Mouse (Mus musculus) neural tube, embryonic 14.5 days (tissue): Measurements from ENCODE around the gene Ago3. TPM values are rescaled to one million over a fixed set of nuclear protein-coding genes. Genes with fewer than 3 reads are reported as not detected.

Experiments used
- ATAC-seq: fragments of 200-750 bp; cut with Nextera tagmentation; 2 replicates; pipeline ENCODE4 v1.8.0; 2017; ENCODE audit warnings: low read depth, mild to moderate bottlenecking, moderate TSS enrichment, moderate library complexity
- H3K27ac ChIP-seq: fragments of 300-500 bp; sonication (generic); 2 replicates; pipeline ENCODE4 v1.5.1; 2014; ENCODE audit warnings: low read depth, mild to moderate bottlenecking, control low read depth, low read length, moderate library complexity, mixed read lengths
- H3K27me3 ChIP-seq: fragments of 300-500 bp; sonication (generic); 2 replicates; pipeline ENCODE4 v1.6.1; 2014; ENCODE audit warnings: low read length; ENCODE audit not compliant: control insufficient read depth, insufficient read depth
- H3K36me3 ChIP-seq: fragments of 300-500 bp; sonication (generic); 2 replicates; pipeline ENCODE4 v1.6.1; 2014; ENCODE audit warnings: low read length, mixed read lengths; ENCODE audit not compliant: control insufficient read depth, insufficient read depth
- H3K4me1 ChIP-seq: fragments of 300-500 bp; sonication (generic); 2 replicates; pipeline ENCODE4 v1.6.1; 2014; ENCODE audit warnings: low read length; ENCODE audit not compliant: control insufficient read depth, insufficient read depth
- H3K4me2 ChIP-seq: fragments of 300-500 bp; sonication (generic); 2 replicates; pipeline ENCODE4 v1.6.1; 2014; ENCODE audit warnings: mild to moderate bottlenecking, low read depth, low read length, control low read depth
- H3K4me3 ChIP-seq: fragments of 300-500 bp; sonication (generic); 2 replicates; pipeline ENCODE4 v1.5.1; 2014; ENCODE audit warnings: low read depth, low read length, control low read depth, mixed read lengths
- H3K9ac ChIP-seq: fragments of 300-500 bp; sonication (generic); replicated peaks from 2 replicates; pipeline ENCODE4 v1.6.1; 2014; ENCODE audit warnings: low read depth, mild to moderate bottlenecking, control low read depth, low read length, mixed read lengths
- H3K9me3 ChIP-seq: fragments of 300-500 bp; sonication (generic); 2 replicates; pipeline ENCODE4 v1.6.1; 2016; ENCODE audit warnings: low read length; ENCODE audit not compliant: control insufficient read depth
- WGBS: fragments of 180-500 bp; shearing (Covaris S2); extraction: QIAGEN DNeasy Blood & Tissue Kit; methylation state at CpG from one replicate; pipeline ENCODE4 v1.1.7; 2014; 5-methylcytosine and 5-hydroxymethylcytosine counted together
- polyA plus RNA-seq: library from polyadenylated mRNA; unstranded; fragments of >200 nt; fragmentation: Nextera tagmentation; extraction: Ambion mirVana; gene quantifications from 2 replicates; pipeline ENCODE4 v1.2.1, GENCODE M21; 2014

Gene Ago3
- polyA plus RNA-seq, 1 experiment from 2014 or later, result 22.9 TPM

DNA sequence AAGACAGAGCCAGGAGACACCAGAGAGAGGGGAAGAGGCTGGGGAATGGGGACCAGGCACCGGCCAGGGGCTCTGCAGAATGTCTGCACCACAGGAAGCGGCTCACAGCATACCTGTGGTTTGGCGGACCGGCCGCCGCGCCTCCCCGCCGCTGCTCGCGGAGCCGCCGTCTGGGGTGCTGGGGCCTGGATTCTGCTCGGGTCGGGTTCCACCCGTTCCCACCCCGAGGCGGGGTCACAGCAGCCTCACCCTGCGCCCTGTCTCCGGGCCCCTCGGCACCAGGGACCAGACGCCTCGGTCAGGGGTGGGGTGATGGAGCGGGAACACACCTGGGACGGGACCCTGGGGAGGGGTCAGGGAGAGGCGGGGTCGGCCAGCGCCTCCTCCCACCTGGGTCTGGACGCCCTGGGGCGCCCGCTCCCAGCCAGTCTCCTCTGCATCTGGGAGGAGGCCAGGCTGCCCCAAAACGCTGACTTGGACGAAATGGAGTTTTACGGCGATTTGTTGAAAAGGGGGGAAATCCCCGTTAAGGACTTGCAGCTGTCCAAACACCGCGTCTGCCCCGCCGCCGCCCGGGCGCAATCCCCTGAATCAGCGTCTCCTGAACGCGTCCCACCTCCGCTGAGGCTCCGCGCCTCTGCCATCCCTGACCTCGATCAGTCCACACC, 128.3 kb downstream of the Ago3 start:
- Histone ChIP-seq H3K4me2 (peak overlapping the region; percentile 34), H3K27ac (no peak overlapping the region), H3K9ac (0 out of 2 replicates have a peak overlapping the region, but pooled peaks have one; percentile 32), H3K9me3 (no peaks in the 10 kb centered on the region), H3K4me3 (peak overlapping the region; percentile 3; the same call in 1 of the 2 replicates), H3K4me1 (peaks cover 18% of the 10 kb centered on the region; the same call in 1 of the 2 replicates), H3K27me3 (peaks cover 33% of the 10 kb centered on the region), H3K36me3 (no peaks in the 10 kb centered on the region)
- no peak for ATAC-seq
- 1% methylated on average over 48 of the region's 50 CpGs for WGBS

DNA sequence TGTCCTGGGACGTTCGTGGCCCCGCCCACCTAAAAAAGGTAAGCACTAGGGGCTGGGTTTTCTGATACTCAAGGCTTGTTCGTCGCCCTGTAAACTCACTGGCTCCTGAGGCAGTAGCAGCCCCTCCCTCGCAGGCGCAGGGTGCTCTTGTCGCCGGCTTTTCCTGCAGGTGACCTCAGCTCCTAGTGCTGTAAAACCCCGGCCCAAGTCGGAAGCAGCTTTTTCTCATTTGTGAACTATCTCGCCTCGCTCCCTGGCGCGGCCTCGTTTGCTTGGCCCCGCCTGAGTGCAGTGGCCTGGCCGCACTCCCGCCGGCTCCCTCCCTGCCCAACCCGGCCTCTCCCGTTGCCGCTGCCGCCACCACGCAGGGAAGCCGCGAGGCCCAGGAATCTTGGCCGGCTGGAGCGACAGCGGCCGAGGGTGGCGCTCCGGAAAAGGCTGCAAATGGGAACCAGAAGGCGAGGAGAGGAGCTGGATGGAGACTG, 132.7 kb downstream of the Ago3 start:
- WGBS, result under 1% methylated on average over 34 of the region's 34 CpGs
- Histone ChIP-seq H3K4me1 (peaks cover 15% of the 10 kb centered on the region; the same call in 1 of the 2 replicates), H3K36me3 (no peaks in the 10 kb centered on the region), H3K27ac (no peak overlapping the region; the same call in 1 of the 2 replicates), H3K4me3 (peak overlapping the region; percentile 27), H3K4me2 (peak overlapping the region; percentile 59), H3K9ac (peak overlapping the region; percentile 52), H3K27me3 (peaks cover 23% of the 10 kb centered on the region), H3K9me3 (no peaks in the 10 kb centered on the region)
- ATAC-seq, result no peak

DNA sequence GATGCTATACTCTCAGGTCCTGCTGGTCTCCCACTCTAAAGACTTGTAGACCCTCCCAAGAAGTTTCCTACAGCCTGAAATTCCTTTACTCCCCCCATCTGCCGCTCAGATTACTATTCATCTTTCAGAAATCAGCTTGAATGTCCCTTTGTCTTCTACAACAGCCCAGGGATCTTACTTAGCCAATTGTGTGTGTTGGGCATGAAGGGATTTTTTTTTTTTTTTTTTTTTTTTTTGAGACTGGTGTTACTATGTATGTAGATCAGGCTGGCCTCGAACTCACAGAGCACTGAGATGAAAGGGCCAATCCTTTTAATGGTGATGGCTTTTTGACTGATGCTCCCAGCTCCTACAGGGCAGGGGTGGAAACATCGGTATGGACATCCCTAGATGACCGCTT, 133.4 kb downstream of the Ago3 start:
- Histone ChIP-seq H3K9me3 (no peaks in the 10 kb centered on the region), H3K27ac (no peak overlapping the region), H3K27me3 (peaks cover 17% of the 10 kb centered on the region), H3K36me3 (no peaks in the 10 kb centered on the region), H3K9ac (no peak overlapping the region), H3K4me3 (no peak overlapping the region), H3K4me1 (peaks cover 8% of the 10 kb centered on the region; the same call in 1 of the 2 replicates), H3K4me2 (no peak overlapping the region)
- WGBS, result 36% methylated on average over 4 of the region's 4 CpGs
- ATAC-seq, result no peak

DNA sequence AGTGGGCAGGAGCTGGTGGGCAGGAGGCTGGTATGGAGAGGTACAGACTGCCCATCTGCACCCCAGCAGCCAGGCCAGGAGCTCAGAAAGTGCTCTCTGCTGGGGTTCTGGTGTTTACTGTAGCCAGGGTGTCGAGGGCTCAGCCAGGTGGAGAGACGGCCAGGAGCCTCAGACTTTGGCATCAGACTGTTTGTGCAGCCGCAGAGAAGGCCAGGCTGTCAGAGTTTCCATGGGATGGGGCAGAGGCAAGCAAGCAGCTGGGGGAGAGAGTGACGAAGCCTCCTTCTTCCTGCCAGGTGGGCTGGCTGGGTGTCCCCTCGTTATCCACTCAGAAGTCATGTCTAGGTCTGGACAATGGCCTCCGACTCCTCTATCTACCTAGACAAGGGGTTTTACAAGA, 134.2 kb downstream of the Ago3 start:
- Histone ChIP-seq H3K36me3 (no peaks in the 10 kb centered on the region), H3K9me3 (no peaks in the 10 kb centered on the region), H3K27ac (no peak overlapping the region), H3K27me3 (peaks cover 9% of the 10 kb centered on the region), H3K4me1 (peaks cover 7% of the 10 kb centered on the region; the same call in 1 of the 2 replicates), H3K4me3 (no peak overlapping the region), H3K9ac (no peak overlapping the region), H3K4me2 (no peak overlapping the region)
- WGBS, result 75% methylated on average over 6 of the region's 6 CpGs
- no peak for ATAC-seq

DNA sequence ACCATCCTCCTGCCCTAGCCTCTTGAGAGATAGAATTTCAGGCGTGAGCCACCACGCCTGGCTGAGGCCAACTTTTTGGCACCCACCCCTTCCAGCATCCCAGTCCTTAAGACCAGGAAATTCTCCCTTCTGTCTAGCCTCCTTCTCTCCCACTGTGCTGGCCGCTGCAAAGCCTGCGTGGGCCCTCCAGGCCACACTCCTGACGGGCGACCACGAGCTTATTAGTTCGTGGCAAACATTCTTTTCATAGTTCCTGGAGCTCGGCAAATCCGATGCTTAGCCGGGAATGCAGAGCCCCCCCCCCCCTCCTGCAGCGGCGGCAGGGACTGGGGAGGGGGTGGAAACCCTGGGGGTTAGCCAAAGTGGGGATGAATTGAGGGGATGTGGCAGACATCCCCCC, 138.2 kb downstream of the Ago3 start:
- Histone ChIP-seq H3K4me2 (no peak overlapping the region), H3K4me1 (peaks cover 6% of the 10 kb centered on the region), H3K27me3 (peaks cover 11% of the 10 kb centered on the region), H3K9me3 (no peaks in the 10 kb centered on the region), H3K36me3 (no peaks in the 10 kb centered on the region), H3K27ac (no peak overlapping the region), H3K4me3 (no peak overlapping the region), H3K9ac (no peak overlapping the region)
- no peak for ATAC-seq
- WGBS, result 47% methylated on average over 11 of the region's 13 CpGs

DNA sequence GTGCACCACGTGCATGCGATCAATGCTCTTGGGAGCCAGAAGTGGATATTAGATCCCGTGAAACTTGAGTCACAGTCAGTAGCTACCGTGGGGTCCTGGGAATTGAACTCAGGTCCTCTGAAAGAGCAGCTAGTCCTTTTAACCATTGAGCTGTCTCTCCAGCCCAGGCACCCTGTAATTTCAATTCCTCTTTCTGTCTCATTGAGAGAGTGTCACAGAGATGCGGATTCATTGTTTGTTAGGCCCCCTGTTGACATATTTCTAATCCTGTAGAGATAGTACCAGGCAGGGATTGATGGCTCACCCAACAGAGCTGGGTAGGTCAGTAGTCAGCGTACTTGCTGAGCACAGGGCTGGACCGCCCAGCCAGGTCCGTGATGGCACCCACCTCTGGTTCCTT, 139.0 kb downstream of the Ago3 start:
- no peak overlapping the region for H3K4me3 ChIP-seq
- peaks cover 6% of the 10 kb centered on the region for H3K4me1 ChIP-seq
- no peak overlapping the region for H3K9ac ChIP-seq
- H3K27ac ChIP-seq, result no peak overlapping the region
- no peaks in the 10 kb centered on the region for H3K36me3 ChIP-seq
- WGBS, result 86% methylated on average over 8 of the region's 8 CpGs
- peaks cover 17% of the 10 kb centered on the region for H3K27me3 ChIP-seq
- no peak overlapping the region for H3K4me2 ChIP-seq
- H3K9me3 ChIP-seq, result no peaks in the 10 kb centered on the region
- no peak for ATAC-seq

DNA sequence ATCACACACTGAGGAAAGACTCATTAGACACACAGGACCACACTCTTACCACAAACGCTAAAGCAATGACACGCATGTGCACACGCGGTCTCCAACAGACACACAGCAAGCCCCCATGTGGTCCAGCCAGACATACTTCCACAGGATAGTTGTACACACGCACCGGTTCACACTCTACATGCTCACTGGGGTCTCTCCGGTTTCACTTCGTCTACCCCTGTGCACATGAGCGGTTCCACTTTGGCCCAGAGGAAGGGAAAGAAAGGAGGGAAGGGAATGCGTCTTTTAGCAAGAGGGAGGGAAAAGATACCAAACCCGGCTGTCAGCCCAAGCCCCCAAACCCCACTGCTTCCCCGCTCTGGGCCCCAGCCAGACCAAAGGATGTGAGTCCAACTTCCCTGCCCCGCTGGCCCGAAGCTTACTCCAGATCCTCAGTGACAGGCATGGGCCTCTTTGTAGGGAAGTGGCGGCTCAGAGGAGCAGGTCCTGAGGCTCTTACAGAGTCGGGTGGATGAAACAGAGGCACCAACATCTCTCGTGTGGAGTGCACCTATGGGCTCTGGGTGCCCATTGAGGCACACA, 141.2 kb downstream of the Ago3 start:
- ATAC-seq, result no peak
- no peak overlapping the region for H3K9ac ChIP-seq
- peaks cover 6% of the 10 kb centered on the region for H3K4me1 ChIP-seq
- 44% methylated on average over 17 of the region's 17 CpGs for WGBS
- H3K27me3 ChIP-seq, result peaks cover 17% of the 10 kb centered on the region
- no peak overlapping the region for H3K4me3 ChIP-seq
- no peaks in the 10 kb centered on the region for H3K9me3 ChIP-seq
- H3K27ac ChIP-seq, result no peak overlapping the region
- H3K4me2 ChIP-seq, result no peak overlapping the region
- no peaks in the 10 kb centered on the region for H3K36me3 ChIP-seq

DNA sequence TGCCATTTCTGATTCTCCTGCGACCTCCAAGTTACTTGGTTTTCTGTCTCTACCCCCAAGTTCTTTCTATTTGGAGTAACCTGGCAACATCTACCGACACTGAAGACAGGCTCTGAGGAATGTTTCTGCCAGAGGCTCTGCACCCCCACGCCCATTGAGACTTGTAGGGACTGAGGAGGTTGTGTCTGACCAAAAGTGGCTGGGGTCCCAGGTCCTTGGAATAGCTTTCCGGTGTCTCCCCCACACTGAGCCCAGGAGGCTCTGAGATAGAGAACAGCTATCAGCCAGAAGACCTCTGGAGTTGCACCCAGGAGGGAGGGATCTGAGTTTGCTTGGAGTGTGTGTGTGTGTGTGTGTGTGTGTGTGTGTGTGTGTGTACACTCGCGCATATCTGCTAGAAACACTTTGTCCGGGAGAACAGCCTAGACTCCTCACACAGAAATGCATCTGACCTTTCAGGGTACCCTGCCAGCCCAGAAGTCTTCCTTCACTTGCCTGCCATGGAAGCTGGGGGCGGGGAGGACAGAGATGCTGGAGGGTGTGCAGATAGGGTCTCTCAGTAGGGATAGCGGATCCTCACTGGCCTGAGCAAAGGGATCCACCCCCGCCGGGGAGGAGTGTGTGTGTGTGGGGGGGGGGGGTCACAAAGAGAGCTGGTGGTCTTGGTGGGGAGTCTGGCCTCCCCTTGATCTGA, 141.9 kb downstream of the Ago3 start:
- H3K4me1 ChIP-seq, result peaks cover 6% of the 10 kb centered on the region
- no peaks in the 10 kb centered on the region for H3K9me3 ChIP-seq
- 36% methylated on average over 11 of the region's 11 CpGs for WGBS
- H3K36me3 ChIP-seq, result no peaks in the 10 kb centered on the region
- peaks cover 17% of the 10 kb centered on the region for H3K27me3 ChIP-seq
- 0 out of 2 replicates have a peak overlapping the region, but pooled peaks have one; percentile 15 for H3K4me3 ChIP-seq
- no peak overlapping the region for H3K4me2 ChIP-seq
- ATAC-seq, result no peak
- no peak overlapping the region for H3K9ac ChIP-seq
- H3K27ac ChIP-seq, result no peak overlapping the region

DNA sequence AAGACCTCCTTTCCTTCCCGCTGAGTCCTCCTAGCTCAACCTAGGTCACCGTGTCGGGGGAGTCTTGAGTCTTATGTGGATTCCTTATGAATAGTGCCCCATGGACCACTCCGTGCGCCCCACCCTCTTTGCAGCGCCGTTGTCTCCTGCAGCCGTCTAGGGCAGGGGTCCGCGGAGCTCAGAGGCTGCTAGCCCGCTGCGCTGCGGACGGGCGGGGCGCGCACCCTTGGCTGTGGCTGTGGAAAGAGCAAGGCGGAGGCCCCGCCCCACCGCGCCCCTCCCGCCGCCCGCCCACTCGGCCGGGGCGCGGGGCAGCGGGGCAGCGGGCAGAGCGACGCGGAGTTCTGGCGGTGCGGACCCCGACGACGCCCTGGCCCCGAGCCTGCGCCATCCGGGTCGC, 142.9 kb downstream of the Ago3 start, which contains the start of gene Col8a2:
Gene Col8a2 (plus strand): TSS at position 302 of the 400 bp plus-strand sequence.
- Histone ChIP-seq H3K36me3 (no peaks in the 10 kb centered on the region), H3K27me3 (peaks cover 17% of the 10 kb centered on the region), H3K4me1 (peaks cover 6% of the 10 kb centered on the region), H3K27ac (no peak within 1 kb of the TSS), H3K4me3 (peak within 1 kb of the TSS; percentile 15; the same call in 1 of the 2 replicates), H3K4me2 (peak within 1 kb of the TSS; percentile 38), H3K9me3 (no peaks in the 10 kb centered on the region), H3K9ac (peak within 1 kb of the TSS; percentile 25)
- no peak for ATAC-seq
- 2% methylated on average over 38 of the region's 42 CpGs for WGBS
